Mouse (Mus musculus) T-helper 1 cell (primary cell): ENCODE data around the gene Hk2.

Experiments
- in situ Hi-C: fragments of 300-600 bp; cut with MboI, MseI; formaldehyde crosslinking; loops from one replicate; pipeline ENCODE4 v1.15.1; 2025; ENCODE audit warnings: high pct_unique_total_duplicates

The Hk2 gene

GRCm38 (mm10) chr6:82774321-82774764, at the start of gene Hk2:
Hk2 (minus strand) TSS chr6:82774454.
- in situ Hi-C loops, result loop anchor here (5.0 kb wide), 1 partner anchor 42 kb away; no protein-coding TSS in a partner anchor

DNA sequence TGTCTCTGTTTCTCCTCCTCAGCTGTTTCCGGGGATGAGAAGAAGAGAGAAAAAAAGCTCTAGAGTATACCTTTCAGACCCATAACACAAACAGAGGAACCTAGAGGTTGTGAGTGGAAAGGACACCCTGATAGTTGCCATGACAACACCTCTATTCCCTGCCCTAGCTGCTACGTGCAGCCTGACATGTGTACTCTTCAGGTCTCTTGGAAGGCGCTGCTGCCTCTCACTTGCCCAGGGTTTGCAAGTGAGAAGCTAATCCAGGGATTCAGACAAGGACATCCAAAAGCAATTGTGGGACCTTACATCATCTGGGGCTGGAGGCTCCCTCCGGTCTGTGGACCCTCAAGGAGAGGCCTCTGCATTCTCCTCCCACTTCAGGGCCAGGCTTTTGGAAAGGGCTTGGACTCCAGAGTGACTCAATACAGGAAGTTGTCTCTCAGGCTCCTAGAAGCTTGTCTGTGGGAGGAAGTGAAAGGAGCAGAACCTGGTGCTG, 47.6 kb upstream of the Hk2 start:
- in situ Hi-C loops, result no loop called here

- in situ Hi-C loops, result no loop called here
Observed at GRCm38 (mm10) chr6:82820716-82821115, 46.5 kb upstream of the Hk2 start.

GRCm38 (mm10) chr6:82814821-82815220, 40.6 kb upstream of the Hk2 start:
- in situ Hi-C loops, result no loop called here

DNA sequence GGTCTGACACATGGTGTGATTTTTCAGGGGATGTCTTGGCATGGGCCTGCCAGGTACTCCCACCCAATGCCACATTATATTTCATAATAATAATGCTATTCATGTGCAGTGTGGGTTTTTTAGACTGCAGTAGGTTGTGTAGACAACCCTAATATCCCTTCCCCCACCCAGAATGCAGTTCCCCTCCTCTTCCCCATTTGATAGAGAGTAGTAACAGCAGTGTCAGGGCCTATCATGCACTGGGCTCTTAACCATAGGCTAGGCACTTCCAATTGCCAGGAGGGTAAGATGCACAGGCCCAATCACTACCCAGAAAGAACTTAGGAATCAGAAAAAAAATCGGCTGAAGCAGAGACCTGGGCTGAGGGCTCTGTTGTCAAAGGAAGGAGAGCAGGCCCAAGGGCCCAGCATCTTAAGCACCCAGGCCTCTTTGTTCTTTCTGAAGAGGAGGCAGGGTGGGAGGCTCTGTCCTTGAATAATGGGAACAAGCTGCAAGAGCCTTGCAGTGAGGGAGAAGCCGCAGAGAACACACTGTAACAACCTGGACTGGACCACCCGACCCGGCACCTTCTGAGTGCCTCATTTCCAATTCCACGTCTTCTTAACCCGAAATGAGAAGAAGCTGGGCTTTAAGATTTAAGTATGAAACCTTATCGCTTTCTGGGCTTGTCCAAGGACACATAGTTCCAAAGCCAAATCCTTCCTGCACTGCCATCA, 33.9 kb upstream of the Hk2 start:
- in situ Hi-C loops, result no loop called here

- in situ Hi-C loops, result no loop called here
Observed at GRCm38 (mm10) chr6:82806971-82807370, 32.7 kb upstream of the Hk2 start.

- in situ Hi-C loops, result no loop called here
Observed at GRCm38 (mm10) chr6:82806503-82806902, 32.2 kb upstream of the Hk2 start.

GRCm38 (mm10) chr6:82805894-82806293, 31.6 kb upstream of the Hk2 start:
- in situ Hi-C loops, result no loop called here

GRCm38 (mm10) chr6:82804984-82805383, 30.7 kb upstream of the Hk2 start:
- in situ Hi-C loops, result no loop called here

DNA sequence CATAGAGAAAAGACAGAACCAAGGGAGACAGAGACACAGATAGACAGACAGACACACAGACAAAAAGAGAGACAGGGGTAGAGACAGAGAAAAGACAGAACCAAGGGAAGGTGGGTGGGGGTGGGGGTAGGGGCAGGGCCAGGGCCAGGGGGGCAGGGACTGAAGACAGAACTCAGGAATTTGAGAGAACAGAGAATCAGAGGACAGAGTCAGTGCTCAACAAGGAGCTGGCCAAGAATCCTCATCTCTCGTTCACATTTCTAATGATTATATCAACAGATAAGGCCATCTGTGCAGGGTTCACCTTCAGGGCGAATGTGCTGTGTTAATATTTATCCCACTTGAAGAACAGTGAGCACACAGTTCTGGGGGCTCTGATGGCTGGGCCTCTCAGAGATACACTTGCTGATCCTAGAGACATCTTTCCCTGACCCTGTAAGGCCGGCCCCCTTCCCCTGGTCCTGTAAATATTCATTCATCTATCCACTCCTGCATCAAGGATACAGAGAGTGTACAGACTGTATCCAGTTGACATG, 24.0 kb upstream of the Hk2 start:
- in situ Hi-C loops, result no loop called here

DNA sequence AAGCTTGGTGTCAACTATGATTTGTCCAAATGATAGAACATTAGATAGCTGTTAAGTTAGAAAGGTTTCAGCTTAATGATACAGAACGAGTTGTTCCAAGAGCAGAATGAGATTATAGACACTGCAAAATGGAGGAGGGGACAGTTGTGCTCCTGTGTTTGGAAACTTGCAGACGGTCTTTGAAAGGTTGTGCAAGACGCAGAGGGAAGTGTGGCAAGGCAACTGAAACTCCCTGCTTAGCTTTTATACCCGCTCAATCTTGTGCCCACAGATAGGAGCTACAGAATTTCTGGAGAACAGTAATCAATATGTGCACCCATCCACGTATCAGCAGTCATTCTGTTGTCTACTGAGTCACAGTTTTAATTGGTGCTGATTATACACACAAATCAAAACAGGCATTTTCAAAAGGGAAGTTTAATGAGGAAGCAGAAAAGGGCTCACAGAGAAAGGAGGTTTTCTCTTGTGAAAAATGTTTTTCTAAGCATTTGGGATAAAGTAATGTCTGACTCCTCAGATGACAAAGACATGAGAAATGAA, 23.1 kb upstream of the Hk2 start:
- in situ Hi-C loops, result no loop called here

DNA sequence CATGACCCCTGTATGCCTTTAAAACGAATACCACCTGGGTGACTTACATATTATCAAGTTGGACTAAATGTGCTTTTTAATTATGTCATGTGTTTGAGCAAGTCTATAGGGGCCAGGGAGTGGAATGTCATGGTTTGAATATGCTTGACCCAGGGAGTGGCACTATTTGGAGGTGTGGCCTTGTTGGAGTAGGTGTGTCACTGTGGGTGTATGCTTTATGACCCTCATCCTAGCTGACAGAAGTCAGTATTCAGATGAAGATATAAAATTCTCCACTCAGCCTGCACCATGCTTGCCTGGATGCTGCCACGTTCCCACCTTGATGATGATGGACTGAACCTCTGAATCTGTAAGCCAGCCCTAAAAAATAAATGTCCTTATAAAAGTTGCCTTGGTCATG, 16.6 kb upstream of the Hk2 start:
- in situ Hi-C loops, result no loop called here

GRCm38 (mm10) chr6:82783906-82784305, 9.7 kb upstream of the Hk2 start:
- in situ Hi-C loops, result no loop called here

- in situ Hi-C loops, result no loop called here
Observed at GRCm38 (mm10) chr6:82780802-82781393, 6.6 kb upstream of the Hk2 start.

- in situ Hi-C loops, result no loop called here
Observed at GRCm38 (mm10) chr6:82780369-82780768, 6.1 kb upstream of the Hk2 start.

DNA sequence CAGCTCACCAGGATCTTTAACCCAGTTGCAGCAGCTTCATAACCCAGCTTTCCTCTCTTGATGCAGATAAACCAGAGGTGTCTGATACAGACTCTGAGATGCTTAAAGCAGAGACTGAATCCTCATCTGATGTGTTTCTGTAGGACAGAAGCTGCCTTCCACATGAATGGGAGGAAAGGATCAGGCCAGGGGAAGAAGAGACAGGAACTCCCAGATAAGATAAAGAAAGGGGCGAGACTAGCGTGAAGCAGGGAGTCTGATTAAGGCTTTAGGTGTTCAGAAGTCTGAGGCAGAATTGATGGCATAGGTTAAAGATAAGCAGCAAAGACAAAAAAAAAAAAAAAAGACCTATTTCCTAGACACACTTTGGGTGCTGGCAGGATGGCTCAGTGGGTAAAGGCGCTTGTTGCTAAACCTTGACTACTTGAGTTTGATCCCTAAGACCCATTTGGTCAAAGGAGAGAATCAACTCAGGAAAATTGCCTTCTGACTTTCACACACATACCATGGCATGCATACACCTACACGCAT, 2.9 kb upstream of the Hk2 start:
- in situ Hi-C loops, result no loop called here

DNA sequence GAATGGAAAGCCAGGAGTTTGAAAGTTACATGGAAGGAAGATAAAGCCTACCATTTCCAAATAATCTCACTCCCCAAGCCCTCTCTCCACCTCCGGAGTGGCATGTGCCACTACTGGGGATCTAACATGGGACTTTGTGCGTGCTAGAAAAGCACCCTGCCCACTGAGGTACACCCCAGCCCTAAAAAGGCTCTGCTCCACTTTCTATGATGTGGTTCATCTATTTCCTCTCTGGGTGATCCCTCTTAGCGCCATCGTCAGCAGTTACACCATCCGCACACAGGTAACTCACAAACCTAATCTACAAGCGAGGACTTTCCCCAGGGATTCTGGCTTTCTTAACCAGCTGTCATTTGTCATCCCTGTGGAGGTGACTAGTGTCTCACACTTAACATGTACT, 1.1 kb upstream of the Hk2 start:
- in situ Hi-C loops, result no loop called here

DNA sequence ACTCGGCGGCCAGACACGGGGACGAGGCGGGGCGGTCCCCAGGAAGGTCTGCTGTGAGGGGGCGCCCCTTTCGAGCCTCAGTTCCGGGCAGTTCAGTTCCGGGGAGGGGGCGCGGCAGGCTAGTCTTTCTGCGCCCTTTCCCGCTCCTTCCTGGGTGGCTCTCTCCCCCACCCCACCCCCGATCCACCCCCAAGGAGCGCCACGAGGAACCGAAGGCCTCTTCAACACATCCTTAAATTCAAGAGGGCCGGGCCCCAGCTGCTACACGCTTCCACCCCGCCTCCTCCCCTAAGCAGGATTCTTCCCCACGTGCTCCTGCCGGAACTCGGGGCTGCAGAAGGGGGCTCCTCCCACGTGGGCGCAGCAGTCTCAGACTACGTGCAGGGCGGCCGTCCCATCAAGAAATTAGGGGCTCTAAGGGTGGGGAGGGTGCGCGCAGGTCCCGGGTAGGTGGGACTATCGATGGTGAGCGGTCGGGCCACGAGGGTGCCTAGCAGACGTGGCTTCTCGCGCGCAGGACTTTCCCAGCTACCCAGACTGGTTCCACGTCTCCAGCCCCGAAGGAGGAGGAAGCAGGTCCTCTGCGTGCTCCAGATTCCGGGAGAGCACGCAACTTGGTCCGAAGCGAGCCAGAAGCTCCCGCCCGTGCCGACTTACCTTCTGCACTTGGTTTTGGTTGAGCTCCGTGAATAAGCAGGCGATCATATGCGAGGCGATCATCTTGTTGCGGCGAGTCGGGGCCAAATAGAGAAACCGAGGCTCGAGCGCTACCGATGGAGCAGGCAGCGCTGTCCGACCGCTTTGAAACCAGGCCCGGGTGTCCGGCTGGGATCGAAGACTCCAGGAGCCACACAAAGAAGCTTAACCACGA, 758 bp downstream of the Hk2 start:
- in situ Hi-C loops, result loop anchor here (5.0 kb wide), 1 partner anchor 41 kb away; no protein-coding TSS in a partner anchor

DNA sequence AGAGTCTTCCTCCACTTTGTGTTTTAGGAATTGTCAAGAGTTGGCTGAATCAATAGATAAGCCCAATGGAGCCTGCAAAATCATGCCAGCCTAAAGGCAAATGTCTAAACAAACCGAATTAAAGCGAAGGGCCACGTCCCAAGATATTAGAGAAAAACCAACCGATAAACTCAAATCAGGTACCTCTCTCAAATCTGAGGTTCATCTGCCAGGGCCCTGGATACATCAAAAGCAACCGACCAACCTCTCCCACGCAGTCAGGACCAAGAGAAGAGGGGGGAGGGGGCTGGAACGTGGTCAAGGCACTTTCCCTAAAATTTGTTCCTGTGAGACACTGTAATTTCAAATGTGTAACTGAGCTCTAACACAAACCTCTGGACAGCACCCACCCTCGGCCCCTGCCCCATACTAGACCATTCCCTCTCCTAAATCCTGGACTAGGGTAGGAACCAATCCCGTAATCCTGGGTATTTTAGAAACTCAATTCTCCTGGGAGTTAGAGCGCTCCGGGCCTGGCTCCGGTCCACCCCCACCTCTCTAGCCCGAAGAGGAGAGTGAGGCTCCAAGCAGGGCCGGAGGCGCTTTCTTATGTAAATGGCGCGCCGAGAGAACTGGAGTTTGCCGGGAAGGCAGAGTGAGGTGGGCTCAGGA, 1.7 kb downstream of the Hk2 start:
- in situ Hi-C loops, result loop anchor here (5.0 kb wide), 1 partner anchor 40 kb away; no protein-coding TSS in a partner anchor

DNA sequence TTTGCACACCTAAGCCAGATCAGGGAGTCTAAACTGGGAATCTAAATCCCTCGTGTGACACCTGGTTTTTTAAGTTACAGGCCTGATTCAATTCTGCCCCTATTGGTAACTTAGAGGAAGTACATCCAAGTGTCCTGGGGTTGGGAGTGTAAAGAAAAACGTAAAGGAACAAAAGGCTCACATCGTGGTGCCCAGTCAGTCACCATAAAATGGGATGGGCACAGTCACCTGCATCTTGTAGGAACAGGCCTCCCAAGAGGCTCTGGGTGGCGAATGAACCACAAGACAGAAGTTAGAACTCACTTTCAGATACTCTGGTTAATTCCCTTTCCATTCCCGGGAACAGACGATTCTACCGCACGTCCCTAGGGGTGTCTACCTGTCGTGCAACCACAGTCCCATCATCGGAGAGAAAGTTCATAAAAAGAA, 2.3 kb downstream of the Hk2 start:
- in situ Hi-C loops, result loop anchor here (5.0 kb wide), 1 partner anchor 40 kb away; no protein-coding TSS in a partner anchor

GRCm38 (mm10) chr6:82771059-82771458, 3.2 kb downstream of the Hk2 start:
- in situ Hi-C loops, result loop anchor here (5.0 kb wide), 1 partner anchor 39 kb away; no protein-coding TSS in a partner anchor
